Mouse (Mus musculus): ENCODE measurements around the gene 2310007B03Rik.

- TF ChIP-seq POLR2A (IDR thresholded peaks at IDR 0.05; ENCODE audit: low read depth, low read length) (no peak), CTCF (IDR thresholded peaks at IDR 0.05; ENCODE audit: extremely low read depth, insufficient read depth, insufficient read length, insufficient replicate concordance) (no peak)
Observed at GRCm38 (mm10) chr1:93118816-93119215, 41.9 kb downstream of the 2310007B03Rik start.

All from spleen, adult 2 months (tissue).